Mouse (Mus musculus) urinary bladder, postnatal 25 days (tissue): Measurements from ENCODE around the gene Bcl2l10.
A peak's percentile ranks its signal among the peaks of the same experiment; 100 is the strongest.

Experiments used
- DNase-seq: peaks from one replicate; pipeline ENCODE4 v3.0.0; 2022; ENCODE audit warnings: low spot score

Gene Bcl2l10

DNA sequence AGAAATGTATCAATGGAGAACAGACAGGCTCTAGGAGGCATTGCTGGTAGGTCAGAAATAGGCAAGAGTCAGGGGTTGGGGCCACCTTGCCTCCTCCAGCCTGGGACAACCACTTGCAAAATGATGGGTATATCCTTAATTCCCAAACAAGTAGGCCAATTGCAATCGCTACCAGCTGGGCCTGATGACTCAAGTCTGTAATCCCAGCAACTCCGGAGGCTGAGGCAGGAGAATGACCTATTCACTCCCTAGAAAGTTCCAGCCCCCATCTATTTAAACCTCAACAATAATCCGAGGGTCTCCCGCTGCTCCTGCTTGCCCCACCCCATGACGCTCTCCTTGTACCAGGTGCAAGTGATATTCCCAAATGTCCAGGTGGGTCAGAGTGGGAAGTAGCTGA is at the start of gene Bcl2l10:
Gene Bcl2l10, plus strand, starts transcription at position 301 of the 400 bp plus-strand sequence.
- no peak for DNase-seq

DNA sequence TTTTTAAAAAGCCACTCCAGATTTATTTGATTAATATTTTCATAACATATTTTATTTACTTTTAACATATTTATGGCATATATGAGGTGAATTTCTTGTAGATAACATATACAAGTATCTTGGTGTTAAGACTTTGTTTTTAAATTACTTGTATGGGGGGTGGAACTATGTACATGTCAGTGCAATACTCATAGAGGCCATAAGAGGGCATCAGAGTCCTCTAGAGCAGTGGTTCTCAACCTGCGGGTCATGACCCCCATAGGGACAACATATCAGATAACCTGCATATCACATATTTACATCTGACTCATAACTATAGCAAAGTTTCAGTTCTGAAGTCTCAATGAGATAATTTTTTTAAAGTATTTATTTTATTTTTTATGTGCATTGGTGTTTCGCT is 48.2 kb upstream of the Bcl2l10 start:
- DNase-seq: no peak

DNA sequence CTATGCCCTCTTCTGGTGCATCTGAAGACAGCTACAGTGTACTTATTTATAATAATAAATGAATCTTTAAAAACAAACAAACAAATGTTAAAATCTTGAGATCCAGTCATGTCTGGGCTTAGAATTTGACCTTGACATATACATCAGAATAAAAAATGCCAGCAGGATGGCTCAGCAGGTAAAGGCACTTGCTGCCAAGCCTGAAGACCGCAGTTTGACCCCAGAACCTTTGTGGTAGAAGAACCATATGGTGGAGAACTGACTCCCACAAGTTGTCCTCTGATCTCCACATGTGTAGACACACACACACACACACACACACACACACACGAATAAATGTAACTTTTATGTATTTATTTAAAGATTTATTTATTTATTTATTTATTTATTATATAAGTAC is 44.5 kb upstream of the Bcl2l10 start:
- DNase-seq: no peak

DNA sequence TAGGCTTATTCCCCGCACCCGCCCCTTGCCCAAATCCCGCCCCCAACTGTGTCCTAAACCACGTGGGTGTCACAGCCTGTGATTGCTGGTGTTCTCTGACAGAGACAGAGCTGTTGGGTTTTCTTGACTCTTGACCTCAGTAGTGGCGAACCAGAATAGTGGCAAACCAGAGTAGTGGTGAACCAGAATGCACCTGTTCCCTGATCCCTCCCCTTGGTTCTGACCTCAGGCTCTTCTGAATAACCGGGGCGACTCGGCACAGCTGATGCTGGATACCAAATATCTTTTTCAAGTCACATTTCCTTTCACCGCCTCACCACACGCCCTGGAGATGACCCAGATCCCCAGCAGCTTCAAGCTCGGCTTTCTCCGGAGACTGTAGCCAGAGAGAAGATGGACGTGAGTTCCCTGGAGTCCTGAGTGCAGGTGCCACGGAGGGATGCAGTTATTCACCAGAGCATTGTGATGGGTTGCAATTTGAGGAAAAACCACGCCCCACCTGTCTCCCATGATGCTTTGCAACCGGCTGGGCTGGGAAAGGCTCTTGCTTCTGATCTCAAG is 43.8 kb upstream of the Bcl2l10 start:
- DNase-seq: no peak

DNA sequence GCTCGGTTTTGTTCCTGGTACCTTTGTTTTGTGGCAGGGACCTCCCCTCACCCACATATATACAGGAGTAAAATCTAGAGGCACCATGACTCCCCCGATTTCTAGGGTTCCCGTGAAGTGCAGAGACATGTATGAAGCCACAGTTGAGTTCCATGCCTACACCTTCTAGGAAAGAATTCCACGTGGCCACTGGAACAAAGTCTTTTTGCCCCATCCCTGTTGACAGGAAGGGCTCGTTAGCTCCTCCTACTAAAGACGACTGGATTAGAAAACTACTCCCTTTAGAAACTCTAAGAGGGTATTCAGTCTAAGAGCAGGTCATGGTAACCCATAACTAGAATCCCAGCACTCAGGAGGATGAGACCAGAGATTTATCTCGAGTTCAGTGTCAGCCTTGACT is 43.3 kb upstream of the Bcl2l10 start:
- DNase-seq: no peak

DNA sequence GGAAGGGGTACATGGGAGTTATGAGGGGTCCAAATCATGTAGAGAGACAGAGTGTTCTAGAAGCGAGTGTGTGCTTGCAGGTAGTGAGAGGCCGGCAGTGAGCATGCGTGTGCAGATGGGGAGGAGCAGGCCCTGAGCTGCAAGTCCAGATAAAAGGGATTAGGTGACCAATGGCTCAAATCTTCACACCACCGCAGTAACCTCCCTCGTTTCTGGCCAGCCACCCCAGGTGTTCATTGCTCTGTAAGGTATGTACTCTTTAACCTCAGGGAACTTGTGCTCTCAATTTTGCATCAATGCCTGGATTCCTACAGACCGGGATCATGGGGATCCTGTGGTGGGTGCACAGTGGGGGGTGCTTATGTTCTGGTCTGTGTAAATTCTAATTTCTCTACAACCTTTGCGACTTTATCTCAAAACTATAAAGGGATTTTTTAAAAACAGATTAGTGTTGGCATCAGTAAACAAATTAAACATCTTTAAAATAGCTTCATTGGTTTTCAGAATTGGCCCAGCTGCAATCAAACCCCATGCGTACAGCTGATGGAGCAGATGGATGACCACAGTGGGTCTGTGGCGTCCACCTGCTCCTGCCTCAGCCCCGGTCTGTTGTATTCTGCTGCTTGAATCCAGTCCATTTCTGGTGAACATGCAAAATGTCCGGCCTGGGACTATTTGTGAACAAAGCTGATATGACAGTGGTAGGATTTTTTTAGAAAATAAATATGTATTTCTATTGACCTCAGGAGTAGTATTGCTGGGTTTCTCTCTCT is 41.2 kb upstream of the Bcl2l10 start, which contains the start of gene Gnb5:
Gene Gnb5, plus strand, starts transcription at position 163 of the 773 bp plus-strand sequence.
- no peak for DNase-seq

DNA sequence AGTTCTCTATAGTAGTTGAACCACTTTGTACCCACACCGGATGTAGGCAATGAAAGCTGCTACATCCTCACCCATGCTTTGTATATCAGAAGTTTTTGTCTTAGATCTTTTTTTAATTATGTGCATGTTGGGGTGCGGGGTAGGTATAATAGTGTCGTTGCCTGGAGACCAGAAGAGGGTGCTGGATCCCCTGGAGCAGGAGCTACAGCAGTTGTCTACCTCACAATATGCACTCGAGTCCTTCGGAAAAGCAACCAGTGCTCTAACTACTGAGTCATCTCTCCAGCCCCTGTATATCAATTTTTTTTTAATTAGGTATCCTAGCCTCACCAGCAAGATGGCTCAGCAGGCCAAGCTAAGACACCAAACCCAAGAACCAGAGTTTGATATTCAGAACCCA is 40.5 kb upstream of the Bcl2l10 start:
- DNase-seq: no peak

DNA sequence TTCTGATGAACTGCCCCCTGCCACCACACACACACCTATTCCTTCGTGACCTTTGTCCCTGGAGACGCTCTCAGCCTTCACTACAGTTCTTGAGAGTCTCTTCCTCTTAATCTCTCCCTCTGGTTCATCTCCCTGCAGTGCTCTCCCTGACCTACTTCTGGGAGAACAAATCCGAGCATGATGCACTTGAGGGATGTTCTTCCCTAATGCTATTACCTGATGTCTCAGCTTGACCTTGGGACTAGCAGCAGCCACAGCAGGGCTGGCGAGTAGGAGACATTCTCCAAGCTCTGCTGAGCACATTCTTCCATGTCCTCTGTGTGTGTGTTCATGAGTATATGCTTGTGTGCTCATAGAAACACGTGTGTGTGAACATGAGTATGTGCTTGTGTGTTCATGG is 38.9 kb upstream of the Bcl2l10 start:
- DNase-seq: no peak

DNA sequence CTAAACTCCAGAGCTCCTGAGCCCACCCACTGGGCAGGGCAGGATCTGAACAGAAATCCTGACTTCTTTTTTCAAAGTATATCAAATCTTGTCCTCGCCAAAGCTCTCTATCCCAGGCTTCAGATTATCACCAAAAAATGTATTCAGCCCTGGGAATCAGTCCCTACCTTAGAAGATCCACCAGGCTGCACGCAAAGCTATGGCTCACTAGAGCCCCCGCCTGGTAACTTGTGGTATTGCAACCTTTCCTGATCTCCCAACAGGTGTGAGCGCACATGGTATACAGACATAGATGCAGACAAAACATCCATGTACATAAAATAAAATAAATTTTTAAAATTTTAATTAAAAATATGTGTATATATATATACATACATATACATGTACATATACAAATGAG is 35.5 kb upstream of the Bcl2l10 start:
- peak; percentile 77 for DNase-seq

DNA sequence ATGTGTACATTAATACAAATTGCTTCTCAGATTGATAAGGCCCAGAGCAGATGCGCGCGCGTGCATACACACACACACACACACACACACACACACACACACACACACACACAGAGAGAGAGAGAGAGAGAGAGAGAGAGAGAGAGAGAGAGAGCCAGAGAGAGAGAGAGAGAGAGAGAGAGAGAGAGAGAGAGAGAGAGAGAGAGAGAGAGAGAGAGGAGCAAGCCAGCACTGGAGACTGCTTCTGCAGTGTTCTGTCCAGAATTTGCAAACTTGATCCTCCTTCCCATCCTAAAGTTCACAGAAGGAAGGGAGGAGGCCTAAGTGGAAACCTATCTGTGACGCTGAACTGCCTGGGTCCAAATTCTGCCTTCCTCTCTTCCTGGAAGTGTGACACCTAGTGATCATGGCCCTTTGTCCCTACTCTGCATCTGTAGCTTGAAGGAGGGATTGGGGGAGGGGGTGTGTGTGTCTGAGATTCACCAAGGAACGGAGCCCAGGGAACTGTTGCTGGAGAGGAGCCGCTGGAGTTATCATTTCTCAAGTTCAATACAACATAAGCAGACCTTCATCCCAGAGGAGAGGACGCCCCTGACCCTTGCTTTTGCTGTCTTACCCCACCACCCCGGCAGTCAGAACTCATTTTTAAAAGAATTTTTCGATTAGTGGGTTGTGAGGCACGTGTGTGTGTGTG is 34.3 kb upstream of the Bcl2l10 start:
- DNase-seq: no peak

DNA sequence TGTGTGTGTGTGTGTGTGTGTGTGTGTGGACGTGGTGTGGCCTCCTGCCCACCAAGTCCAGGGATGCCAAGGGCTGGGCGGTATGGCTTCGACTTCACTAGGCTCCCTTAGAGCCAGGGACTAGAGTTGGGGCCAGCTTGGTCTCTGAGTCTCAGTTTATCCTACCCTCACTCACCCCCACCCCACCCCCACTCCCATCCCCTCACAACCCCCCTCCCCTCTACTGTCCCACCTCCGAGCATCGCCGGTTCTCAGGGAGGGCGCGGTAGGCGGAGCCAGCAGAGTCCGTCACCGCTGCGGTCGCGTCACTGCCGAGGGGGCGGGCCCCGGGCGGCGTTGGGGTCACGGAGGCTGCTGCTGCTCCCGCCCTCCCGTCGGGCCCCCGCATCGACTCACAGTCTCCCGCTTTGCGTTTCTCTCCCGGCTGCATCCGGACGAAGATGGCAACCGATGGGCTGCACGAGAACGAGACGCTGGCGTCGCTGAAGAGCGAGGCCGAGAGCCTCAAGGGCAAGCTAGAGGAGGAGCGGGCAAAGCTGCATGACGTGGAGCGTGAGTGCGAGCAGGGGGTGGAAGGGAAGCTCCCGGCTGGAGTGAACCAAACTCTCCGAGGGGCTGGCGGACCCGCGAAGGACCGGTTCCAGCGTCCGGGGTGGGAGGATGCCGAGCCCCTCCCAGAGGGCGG is 33.6 kb upstream of the Bcl2l10 start:
- DNase-seq: peak; percentile 72

DNA sequence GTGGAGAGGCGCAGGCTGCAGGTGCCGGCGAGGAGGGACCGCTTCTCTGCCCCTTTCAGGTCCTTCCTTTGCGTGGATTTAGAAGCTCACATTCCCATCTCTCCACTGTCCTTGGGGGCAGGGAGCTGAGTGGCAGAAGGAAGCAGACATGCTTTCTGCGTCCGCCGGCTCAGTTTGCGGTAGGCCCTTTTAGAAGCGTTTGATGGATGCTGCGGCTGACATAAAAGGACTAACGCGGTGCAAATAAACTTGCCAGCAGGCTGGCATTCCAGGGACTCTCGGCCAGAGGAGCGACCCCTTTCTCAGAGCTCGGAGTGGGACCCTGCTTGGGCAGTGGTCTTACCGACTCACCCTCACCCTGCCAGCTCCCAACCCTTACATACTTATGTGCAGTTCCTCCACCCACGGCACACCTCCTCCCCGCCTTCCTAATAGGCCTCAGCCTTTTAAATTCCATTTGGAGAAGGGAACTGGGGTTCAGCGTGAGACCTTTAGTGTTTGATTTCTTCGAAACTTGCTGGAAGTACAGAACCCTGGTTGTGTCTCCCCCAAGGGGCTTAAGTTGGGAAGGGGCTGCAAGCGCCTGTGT is 32.9 kb upstream of the Bcl2l10 start:
- DNase-seq: peak; percentile 12

DNA sequence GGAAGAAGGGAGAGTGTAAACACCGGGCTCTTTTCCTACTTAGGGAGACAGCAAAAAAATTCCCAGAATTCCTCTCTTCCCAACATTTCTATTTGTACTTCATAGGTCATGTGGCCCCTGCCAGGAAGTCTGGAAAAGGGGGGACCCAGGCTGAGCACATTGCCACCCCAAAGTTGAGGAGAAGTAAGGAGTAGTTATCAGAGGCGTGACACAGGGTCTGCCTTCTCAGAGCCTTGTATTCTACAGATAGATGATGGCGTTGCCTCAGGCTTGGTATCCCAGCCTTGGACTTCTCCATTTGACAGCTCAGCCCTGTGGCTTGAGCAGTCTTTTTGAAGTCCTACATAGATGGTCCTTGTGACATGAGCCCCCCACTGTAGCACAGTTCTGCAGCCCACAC is 32.3 kb upstream of the Bcl2l10 start:
- no peak for DNase-seq

DNA sequence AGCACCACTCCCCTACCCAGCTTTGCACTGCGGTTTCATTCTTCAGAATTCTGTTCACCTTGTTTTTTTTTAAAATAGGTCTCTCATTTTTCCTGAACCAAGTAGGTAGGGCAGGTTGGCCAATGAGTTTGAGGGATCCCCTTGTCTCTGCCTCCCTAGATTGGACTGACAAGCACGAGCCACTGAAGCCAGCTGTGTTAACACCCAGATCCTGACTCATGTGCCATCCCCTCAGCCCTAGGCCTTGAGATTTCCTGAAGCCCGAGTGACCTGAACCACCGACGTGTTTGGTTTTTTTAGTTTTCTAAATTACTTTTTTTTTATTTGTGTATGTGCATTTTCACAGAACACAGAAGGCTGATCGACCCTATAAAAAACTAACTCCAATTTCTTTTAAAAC is 30.8 kb upstream of the Bcl2l10 start:
- DNase-seq: no peak

DNA sequence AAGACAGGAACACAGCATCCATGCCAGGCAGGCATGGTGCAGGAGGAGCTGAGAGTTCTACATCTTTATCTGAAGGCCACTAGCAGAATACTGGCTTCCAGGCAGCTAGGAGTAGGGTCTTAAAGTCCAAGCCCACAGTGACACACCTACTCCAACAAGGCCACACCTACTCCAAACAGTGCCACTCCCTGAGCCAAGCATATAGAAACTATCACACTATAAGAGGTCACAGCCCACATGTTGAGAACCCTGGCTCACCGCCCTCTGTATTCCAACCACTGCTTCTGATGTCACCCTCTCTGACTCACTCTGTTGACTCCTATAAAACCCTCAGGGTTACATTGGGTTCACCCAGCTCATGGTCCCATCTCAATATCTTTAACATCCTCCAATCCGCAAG is 29.4 kb upstream of the Bcl2l10 start:
- no peak for DNase-seq

DNA sequence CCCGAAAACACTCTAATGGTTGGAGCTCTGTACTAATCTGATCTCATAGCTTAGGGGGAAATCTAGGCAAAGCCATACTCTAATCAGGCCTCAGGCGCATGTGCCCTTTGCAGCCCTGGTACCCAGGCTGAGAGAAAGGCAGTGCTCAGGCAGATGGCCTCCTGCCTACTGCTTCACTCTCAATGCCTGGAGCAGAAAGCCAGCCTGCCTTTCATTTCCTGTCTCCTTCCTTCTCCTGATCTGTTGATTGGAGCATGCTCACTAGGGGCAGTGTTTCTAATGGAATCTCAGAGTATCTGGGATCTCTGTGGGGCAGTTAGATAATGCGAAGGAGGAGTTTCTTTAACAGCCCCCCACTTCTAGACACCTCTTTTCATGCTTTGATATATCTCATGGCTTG is 28.2 kb upstream of the Bcl2l10 start:
- no peak for DNase-seq

DNA sequence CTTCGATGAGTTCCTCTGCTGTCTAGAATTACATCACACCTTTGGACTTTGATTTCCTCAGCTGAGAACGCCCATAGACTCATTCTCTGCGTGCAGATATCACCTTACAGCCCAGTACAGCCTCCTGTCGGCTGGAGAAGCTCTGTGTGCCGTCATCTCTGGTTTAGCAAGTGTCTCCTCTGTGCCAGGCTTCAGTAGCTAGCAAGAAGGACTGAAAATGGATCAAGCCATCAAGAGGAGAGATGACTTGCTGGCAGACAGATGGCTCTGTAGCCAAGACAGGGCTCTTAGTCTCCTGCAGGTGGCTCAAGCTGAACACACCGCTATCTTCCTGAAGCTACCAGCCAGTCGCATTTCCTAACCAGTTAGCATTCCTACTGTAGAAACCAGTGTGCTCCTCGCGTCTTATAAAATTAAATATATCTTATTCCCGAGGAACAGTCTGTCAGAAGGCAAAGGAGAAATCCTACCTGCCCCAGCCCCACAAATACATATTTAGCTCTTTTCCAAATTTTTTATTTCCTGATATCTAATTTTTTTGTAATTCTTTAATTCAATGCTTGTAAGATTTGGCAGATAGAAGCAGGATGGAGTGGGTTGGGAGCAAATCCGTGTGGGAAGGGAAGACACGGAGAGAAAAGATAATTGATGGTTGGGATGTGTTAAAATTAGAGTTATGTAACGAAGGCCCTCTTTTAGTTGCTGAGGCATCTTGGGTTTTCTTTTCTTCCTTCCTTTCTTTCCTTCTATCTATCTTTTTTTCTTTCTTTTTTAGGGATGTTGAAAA is 25.3 kb upstream of the Bcl2l10 start:
- no peak for DNase-seq

DNA sequence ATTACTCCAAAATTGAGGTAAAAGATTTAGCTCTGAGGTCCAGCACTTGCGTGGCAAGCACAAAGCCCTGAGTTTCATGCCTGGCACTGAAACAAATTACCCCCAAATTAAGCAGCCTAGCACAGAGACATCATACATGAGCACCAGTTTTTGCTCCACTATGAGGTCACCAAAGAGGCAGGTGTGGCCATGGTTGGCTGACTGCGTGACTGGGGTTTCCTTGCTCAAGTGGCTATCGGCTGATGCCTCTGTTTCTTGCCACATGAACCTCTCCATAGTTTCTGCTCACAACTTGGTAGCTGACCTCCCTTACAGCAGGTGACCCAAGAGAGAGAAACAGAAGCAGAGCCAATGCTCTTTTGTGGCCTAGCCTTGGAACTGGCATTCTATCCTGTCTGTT is 19.5 kb upstream of the Bcl2l10 start:
- DNase-seq: no peak

DNA sequence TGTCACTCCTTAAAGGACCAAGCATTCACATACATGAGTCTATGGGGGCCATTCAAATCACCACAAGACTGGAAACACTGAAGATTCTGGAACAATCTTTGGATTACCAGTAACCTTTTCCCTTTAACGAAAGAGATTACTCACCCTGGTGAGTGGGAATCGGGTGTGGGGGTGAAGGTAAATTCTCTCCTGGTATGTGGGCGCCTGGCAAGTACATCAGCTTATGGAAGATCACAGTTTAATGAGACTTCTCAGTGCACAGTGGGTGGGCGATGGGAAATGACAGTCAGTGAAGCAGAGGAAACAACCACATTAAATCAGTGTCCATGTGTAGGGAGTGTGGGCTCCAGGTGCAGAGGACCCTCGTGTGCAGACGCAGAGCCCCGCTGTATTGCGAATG is 16.7 kb upstream of the Bcl2l10 start:
- no peak for DNase-seq

DNA sequence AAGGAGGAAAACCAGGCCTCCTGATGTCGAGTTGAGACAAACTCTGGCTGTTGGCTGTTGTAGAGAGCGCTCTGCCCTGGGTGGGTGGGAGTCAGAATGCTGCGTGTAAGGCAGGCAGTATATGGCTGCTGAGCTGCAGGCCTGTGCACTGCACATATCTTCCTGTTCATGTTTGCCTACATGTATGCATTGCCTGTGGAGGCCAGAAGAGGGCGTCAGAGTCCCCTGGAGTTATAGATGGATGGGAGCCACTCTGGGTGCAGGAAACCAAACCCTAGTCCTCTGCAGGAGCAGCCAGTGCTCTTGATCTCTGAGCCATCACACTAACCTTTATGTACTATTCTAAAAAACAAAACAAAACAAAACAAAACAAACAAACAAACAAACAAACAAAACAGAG is 13.1 kb upstream of the Bcl2l10 start:
- no peak for DNase-seq

DNA sequence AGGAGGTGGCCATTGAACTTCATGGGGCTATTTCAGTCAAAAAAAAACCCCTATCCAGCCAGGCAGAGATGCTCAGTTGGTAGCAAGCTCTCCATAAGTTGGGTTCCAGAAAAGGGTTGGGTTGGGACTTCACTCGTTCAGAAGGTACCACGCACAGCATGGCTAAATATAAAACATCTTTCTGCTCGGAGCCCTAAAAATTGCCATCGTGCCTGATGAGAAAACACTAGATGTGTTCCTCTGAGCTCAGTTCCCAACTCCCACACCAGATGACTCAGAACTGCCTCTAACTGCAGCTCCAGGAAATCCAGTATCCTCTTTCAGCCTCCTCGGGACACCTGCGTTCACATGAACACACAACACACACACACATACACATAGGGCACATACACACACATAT is 9.5 kb upstream of the Bcl2l10 start:
- DNase-seq: no peak

DNA sequence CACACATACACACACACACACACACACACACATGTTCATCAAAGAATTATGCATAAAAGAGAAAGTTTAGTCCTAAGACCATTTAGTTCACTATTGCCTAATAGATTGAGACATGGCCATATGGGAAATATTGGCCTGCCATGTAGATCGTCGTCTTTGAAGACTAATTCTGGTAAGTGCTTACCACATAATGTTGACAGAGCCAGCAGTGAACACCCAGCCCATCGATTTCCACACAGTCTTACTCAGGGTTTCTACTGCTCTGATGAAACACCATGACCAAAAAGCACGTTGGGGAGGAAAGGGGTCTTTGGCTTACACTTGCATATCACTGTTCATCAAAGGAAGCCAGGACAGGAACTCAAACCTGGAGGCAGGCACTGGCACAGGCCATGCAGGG is 5.1 kb upstream of the Bcl2l10 start:
- no peak for DNase-seq
